Mouse (Mus musculus): ENCODE measurements around the gene Alg1.

Alg1 gene

GRCm38 (mm10) chr16:5242355-5242754 is 8.9 kb downstream of the Alg1 start:
- DNase-seq = no peak

DNA sequence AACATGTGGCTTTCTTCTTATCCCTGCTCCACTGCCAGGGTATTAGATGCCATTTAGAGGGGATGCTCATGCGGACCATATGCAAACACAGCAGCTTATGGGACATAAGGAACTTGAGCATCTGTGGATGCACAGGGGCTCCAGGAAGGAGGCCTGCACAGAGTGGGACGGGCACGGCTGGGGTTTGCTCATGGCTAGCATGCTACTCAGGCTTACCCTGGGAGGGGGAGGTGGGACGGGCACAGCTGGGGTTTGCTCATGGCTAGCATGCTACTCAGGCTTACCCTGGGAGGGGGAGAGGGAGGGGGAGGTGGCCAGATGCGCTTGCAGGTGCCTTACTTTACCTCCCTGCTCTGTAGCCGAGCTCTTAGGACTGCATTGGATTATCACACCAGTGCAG is 9.5 kb downstream of the Alg1 start:
- no peak for DNase-seq

DNA sequence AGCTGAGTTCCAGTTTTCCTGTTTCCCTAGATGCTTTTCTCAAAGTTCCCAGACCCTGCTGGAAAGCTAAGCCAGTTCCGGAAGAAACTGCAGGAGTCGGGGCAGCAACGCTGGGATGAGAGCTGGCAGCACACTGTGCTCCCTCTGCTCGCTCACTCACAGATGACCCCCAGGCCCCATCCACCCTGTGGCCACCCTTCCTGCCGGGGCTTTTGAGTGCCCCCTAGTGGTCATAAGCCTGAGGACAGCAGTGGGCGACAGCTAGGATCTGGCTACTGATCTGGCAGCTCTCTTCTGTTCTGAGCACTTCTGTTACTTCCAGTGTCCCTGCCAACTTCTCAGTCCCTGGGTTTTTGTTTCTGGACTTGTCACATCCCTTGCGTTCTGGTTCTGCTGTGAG is 11.0 kb downstream of the Alg1 start:
- peak; percentile 58 to 59 for DNase-seq

DNA sequence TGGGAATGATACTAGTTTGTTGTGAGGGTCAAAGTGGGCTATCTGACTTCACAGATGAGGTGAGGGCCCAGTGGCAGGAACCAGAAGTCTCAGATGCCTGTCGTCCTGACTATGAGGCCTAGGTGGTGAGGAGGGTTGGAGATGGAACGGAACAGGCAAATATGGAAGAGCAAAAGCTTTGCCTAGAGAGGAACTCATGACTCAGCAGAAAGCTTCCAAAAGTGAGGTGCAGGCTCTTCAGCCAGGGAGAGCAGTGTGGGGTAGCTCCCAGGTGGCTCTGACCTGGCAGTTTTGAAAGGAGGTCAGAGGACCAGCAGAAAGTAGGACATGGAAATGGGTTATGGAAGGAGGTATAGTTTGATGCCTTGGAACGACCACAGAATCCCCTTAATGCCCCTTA is 17.5 kb downstream of the Alg1 start:
- no peak for DNase-seq

DNA sequence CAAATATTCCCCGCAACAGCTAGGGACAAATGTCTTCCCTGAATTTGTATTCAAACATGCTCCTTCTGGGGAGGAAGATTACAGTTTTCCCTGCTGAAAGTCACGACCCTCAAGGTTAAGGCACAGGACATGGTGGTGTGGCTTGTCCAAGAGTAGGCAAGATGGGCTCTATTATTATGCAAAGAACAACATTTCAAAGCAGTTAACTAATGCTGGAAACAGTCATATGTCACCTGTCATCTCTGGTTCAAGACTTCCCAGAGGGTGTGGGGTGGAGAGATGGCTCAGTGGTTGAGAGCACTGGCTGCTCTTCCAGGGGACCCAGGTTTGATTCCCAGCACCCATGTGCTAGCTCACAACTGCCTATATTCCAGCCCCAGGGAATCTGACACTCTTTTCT is 18.8 kb downstream of the Alg1 start:
- no peak for DNase-seq

- DNase-seq = peak; percentile 56 to 66
Observed at GRCm38 (mm10) chr16:5254346-5255025, 21.1 kb downstream of the Alg1 start.

DNA sequence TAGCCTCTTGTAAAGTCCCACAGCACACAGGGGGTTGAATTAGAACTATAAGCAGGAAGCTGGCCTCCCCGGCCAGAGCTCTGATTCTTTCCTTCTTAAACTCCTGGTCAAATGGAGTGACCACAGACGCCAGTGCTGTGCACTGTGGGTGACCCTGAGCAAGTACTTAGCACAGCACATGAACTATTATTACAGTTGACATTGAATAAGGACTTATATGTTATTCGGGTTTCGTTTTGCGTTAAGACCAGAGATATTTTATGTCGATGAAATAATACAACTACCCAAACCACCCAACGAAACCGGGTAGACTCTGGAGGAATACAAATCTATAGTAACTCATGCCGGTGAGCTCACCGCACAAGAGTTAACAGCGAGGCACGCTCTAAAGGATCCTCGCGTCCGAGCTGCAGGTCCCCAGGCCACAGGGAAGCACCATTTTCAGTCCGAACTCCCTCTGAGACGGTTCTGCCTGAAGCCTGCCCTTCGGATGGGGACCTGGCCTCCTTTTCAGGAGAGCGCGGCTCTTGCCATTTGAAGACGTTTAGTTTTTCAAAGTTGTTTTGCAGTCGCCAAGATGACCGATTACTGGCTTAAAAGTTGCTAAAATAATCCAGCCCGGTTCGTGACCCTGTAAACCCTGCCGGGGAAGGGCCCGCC is 21.8 kb downstream of the Alg1 start:
- DNase-seq = no peak

GRCm38 (mm10) chr16:5255779-5256496 is 22.5 kb downstream of the Alg1 start, which contains the start of gene Eef2kmt:
Gene Eef2kmt (minus strand): TSS chr16:5255983.
- peak; percentile 91 to 97 for DNase-seq

GRCm38 (mm10) chr16:5263156-5263555 is 29.7 kb downstream of the Alg1 start:
- DNase-seq = no peak

GRCm38 (mm10) chr16:5263926-5264325 is 30.5 kb downstream of the Alg1 start:
- no peak for DNase-seq

GRCm38 (mm10) chr16:5271411-5272035 is 38.1 kb downstream of the Alg1 start:
- no peak for DNase-seq

DNA sequence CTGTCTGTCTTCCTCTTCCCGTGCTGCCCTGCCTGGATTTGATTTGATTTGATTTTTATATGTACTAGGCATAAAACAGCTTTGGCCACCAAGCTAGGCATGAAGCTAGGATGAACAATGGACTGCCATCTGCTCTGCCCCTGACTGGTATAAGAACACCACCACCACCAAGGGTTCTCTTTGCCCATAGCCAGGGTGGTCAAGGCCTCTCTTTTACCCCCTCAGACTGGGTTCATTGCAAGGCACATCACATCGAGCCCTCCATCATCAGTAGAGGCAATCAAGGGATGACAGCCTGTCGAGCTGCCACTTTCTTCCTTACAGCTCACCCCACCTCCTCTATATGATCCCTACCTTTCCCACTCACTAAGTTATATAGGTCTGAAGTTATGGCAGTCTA is 39.0 kb downstream of the Alg1 start:
- no peak for DNase-seq

- DNase-seq = no peak
Observed at GRCm38 (mm10) chr16:5279571-5280222, 46.3 kb downstream of the Alg1 start.

- no peak for DNase-seq
Observed at GRCm38 (mm10) chr16:5282686-5283085, 49.3 kb downstream of the Alg1 start.

DNA sequence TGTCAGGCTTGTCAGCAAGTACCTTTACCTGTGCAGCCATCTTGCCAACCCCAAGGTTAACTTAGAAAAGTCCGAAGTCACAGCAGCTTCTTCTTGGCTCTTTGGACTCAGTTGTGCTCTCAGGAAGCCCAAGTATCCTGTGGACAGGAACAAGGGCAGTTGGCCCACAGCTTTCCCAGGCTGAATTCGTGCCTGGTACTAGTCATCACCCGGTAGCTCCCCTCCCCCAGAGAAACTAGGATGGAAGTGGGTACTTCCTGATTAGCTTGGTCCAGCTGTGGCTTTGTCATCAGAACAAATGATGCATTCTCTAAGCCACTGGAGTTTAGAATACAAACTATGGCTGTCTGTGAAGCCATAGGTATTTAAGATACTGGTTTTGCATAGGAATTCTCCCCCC is 52.0 kb downstream of the Alg1 start:
- DNase-seq = no peak
